Mouse (Mus musculus) cerebellum, postnatal 4 days (tissue): Measurements from ENCODE around the gene Cnn1.
"Not testable (repeated sequence)": the region's sequence is repeated elsewhere in the genome, so short reads cannot be mapped to it uniquely, and the experiment has no call there.

Experiments used
- DNase-seq, 2 experiments: peaks; one replicate each; pipeline ENCODE4 v3.0.0; 2022; ENCODE audit warnings: low spot score in 2 of 2, mixed read lengths in 1 of 2

The Cnn1 gene

DNA sequence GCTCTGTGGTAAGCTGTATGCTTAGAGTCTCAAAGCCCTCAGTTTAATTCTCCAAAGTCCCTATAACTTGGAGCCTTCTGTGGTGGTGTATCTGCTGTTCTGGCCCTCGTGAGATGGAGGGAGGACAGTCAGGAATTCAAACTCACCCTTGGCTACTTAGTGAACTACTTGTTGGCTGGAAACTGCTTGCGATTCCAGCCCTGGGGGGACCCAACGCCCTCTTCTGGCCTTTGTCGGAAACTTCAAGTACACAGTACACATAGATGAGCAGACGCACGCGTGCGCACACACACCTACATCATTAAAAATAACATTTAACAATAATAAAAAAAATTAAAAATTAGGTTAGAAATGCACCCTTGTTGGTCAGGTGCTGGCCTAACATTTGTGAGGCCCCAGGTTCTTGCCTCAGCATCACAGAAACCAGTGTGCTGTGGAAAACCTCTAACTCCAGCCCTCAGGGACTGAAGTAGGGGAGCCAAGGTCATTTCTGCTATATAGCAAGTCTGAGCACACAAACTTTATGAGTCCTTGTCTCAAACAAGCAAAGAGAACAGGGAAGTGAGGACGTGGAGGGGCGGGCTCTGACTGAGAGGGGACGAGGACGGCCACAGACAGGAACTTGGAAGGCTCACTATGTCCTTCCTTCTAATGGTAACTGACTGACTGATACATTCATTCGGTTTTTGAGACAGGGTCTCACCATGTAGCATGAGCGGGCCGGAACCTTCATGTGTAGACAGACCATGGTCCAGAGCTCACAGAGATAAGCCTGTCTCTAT lies 26.4 kb downstream of the Cnn1 start:
- DNase-seq, result no peak

- DNase-seq, result no peak
These were observed 32.4 kb downstream of the Cnn1 start for GRCm38 (mm10) chr9:22131226-22131981.

DNA sequence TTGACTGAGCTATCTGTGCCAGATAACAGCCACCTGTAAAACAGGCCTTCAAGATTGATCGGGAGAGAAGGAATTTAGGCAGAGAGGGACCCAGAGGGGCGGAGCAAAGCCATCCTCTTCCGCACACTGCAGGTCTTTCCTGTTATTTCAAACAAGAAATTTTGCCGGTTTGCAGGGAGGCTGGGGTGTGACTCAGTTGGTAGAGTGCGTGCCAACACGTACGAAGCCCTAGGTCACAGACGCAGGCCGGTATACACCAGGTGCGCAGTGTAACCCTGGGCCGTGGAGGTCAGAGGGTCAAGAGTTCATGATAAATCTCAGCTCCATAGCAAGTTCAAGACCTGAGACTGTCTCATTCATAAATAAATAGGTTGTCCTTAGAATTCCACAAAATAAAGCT lies 33.2 kb downstream of the Cnn1 start:
- no peak for DNase-seq

GRCm38 (mm10) chr9:22134246-22134890 lies 35.4 kb downstream of the Cnn1 start:
- DNase-seq, result no peak

DNA sequence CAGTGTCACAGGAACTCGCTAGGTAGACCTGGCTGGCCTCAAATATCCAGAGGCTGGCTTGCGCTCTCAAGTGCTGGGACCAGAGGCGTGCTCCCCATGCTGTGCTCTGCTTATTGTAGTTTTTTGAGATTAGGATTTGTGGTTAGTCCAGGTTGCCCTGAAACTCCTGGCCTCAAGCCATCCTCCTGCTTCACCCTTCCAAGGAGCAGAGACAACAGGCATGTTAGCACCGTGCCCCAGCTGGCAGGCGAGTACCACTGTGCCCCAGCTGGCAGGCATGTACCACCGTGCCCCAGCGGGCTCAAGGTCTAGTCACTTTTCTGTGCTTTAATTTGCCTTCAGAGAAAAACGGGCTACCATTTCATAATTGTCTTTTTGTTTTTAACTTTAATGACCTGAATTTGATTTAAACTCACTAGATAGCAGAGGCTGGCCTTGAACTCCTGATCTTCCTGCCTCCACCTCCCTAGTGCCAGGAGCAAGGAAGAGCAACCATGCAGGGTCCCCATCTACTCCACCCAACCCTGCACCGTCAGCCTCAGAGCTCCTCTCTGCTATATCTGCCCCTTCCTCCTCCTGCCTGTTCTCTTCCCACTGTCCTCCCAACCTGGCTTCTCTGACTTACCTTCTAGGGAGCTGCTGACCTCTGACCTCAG lies 36.1 kb downstream of the Cnn1 start:
- no peak for DNase-seq

GRCm38 (mm10) chr9:22135644-22136390 lies 36.8 kb downstream of the Cnn1 start, which contains the start of gene Acp5:
Acp5 (minus strand) TSS chr9:22135711.
- DNase-seq, result no peak

DNA sequence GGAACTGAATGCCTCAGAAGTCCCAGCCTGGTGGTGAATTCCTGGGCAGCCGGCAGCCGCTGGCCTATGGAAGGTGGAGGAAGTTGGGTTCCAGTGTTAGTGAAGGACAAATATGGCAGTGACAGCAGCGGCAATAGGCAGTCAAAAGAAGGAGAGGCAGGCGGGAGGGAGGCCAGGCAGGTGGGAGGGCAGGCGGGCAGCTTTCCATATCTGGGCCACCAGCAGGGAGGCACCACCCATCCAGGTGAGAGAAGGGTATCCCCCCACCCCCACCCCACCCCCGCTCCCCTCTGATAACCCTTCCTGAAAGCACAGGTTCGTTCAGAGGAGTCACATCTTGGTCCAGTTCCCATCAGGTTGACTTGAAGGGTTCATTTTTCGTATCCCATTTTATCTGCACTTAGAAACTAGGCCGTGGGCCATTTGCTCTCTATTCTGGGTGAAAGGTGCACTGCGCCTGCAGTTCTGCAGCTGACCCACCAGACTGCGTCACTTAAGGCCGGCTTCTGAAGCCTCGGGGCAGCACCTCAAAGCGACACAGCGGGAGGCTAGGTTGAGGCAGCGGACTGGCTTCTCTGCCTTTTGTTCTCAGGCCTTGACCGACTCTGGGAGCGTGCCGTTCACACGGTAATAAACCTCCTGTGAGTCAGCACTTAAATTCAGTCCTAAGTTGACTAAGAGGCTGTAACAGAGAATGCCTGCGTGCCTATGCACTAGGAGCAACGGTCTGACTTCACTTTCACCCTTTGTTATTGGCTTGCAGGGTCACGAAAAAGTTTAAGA lies 37.9 kb downstream of the Cnn1 start:
- DNase-seq, result no peak

- peak in 1 of 2 experiments; percentile 47 for DNase-seq
These were observed 39.5 kb downstream of the Cnn1 start for GRCm38 (mm10) chr9:22138480-22138879.

DNA sequence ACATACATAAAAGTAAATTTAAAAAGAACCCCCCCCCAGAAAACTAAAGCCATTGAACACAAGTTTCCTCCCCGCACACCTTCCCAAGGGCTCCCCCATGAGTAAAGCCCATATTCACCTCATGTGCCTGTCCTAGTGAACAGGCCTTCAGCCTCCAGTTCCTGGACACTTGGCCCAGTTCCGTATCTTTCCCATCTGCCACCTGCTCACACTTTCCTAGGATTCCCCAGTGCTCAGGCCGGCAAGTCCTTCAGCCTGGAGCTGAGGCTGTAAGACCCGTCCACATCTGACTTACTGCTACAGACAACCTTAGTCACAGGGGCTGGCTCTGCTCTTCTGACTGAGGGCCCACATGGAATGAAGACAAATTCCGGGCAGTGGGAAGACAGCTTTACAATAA lies 40.7 kb downstream of the Cnn1 start:
- no peak for DNase-seq

GRCm38 (mm10) chr9:22143108-22144037 lies 44.4 kb downstream of the Cnn1 start:
- peak; percentile 82 to 91 for DNase-seq

DNA sequence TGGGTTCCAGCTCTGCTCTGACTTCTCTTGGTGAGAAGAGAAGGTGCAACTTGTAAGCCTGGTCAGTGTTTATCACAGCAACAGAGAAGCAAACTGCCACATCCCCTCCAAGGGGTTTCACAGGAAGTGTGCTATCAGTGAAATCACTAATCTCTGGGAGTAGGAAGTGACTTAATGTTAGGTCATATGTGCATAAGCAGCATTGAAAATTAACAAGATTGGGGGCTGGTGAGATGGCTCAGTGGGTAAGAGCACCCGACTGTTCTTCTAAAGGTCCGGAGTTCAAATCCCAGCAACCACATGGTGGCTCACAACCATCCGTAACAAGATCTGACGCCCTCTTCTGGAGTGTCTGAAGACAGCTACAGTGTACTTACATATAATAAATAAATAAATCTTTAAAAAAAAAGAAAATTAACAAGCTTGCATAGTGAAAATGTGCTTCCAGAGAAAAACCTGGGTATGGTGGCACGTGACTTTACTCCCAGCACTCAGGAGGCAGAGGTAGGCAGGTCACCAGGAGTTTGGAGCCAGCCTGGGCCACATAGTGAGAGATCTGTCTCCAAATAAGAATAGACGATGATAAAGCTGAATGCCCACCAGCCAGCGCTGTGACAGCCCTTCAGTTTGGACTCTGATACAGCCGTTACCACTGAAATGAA lies 45.4 kb downstream of the Cnn1 start:
- no peak for DNase-seq

DNA sequence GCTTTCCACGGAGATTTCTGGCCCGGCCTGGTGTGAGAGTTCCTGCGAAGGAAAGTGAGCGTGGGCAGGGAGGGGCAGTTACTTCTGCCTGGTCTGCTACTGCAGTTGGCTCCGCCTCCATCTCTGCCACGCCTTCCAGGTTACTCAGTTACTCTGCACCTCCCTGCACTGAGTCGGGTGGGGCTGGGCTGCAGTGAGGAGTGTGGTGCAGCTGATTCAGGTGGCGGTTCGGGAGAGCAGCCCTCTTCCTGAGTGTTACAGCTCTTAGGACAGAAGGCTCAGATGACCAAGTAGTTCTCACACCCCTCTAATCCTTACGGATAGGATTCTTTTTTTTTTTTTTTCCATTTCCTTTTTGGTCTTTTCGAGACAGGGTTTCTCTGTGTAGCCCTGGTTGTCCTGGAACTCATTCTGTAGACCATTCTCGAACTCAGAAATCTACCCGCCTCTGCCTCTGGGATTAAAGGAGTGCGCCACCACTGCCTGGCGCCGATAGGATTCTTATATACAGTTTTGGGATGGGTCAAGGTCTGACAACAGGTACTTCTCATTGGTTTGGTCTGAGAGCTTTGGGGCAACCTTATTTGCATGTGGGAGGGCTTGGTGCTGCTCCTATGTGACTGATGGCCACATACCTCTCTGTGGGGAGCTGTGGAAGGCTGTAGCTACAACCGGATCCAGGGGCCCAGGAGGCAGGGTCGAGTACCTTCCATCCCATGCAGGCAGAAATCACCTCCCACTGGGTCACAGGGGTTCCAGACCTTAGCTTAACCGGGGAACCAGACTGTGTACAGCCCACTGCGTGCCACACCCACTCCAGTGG lies 50.6 kb downstream of the Cnn1 start:
- DNase-seq, result no peak

DNA sequence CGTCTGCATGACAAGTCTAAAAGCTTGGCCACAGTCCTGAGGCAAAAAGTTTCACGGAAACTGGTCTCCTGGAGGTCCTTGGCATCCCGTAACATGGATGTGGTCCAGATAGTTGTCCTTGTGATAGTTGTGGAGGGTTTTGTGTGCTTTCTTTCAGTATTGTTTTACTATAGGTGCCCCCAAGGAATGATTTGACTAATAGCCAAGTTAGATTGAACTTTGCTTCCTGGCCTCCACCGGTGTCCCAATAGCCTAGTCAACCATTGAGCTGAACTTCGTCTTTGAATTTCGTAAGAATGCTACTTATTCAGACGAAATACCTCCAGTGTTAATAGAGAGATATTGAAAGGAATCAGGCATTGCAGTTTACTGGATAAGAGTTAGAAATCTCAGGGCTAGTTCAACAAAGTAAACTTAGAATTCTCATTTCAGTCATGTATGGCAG lies 51.3 kb downstream of the Cnn1 start:
- DNase-seq, result not testable (repeated sequence)

DNA sequence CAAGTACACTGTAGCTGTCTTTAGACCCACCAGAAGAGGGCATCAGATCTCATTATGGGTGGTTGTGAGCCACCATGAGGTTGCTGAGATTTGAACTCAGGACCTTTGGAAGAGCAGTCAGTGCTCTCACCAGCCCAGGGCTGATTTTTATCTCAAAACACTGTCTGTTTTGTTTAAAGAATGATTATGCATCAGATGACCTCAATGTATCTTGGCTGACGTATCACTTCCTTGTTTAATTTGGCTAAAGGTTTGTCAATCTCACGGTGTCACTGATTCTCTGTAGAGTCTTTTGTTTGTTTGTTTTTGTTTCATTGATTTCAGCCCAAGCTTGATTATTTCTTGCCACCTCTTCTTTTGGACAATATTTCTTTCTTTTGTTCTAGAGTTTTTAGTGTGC lies 51.9 kb downstream of the Cnn1 start:
- DNase-seq, result no peak

GRCm38 (mm10) chr9:22153810-22154209 lies 54.8 kb downstream of the Cnn1 start:
- no peak for DNase-seq

DNA sequence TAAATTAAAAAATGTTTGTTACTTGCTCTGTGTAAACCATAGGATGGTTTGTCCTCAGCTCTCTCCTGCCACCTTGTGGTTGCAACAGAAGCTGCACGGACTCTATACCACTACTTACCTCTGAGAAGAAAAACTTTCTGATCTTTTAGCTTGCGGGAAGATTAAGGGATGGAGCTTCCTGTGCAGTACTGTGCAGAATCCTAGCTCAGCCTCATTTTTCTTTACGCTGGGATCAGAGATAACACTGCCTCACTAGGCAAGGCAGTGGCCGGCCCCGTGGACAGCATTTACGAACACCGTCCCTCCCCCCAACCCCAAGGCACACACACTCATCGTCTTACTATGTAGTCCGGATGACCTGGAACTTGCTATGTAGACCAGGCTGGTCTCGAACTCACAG lies 56.6 kb downstream of the Cnn1 start:
- DNase-seq, result peak in 1 of 2 experiments; percentile 72

- peak; percentile 97 to 99 for DNase-seq
These were observed 57.7 kb downstream of the Cnn1 start, which contains the start of gene Pigyl for GRCm38 (mm10) chr9:22156497-22157245. Pigyl (plus strand) TSS chr9:22156846.
